Mouse (Mus musculus) erythroblast, adult 5-6 weeks (primary cell): ENCODE measurements around the gene 9130213A22Rik. TPM values are rescaled to one million over a fixed set of nuclear protein-coding genes. Genes with fewer than 3 reads are reported as not detected.

Experiments
- ATAC-seq: replicated peaks from 2 replicates; pipeline ENCODE4 v1.8.0; 2016; ENCODE audit warnings: moderate number of reproducible peaks, mild to moderate bottlenecking, moderate TSS enrichment, inconsistent platforms; ENCODE audit not compliant: poor library complexity, low FRiP score, severe bottlenecking
- total RNA-seq, 2 experiments: library from RNA; stranded (forward) in 1 of 2; stranded (reverse) in 1 of 2; fragments of 150-400 nt in 1 of 2; fragments of 200-764, 138-1000 nt in 1 of 2; gene quantifications; 2 replicates each; pipeline versions ENCODE4 v1.2.3 to v1.2.4; 2015 to 2017; ENCODE audit warnings: low replicate concordance in 2 of 2

9130213A22Rik gene
- total RNA-seq, 2 experiments from 2014 or later: not detected

GRCm38 (mm10) chr11:69109032-69109900 is 13.1 kb downstream of the 9130213A22Rik start:
- no peak for ATAC-seq

GRCm38 (mm10) chr11:69108223-69108622 is 14.2 kb downstream of the 9130213A22Rik start:
- no peak for ATAC-seq

- ATAC-seq: no peak
Observed at GRCm38 (mm10) chr11:69107676-69108075, 14.7 kb downstream of the 9130213A22Rik start.

- ATAC-seq: no peak
Observed at GRCm38 (mm10) chr11:69106842-69107241, 15.5 kb downstream of the 9130213A22Rik start.

- ATAC-seq: no peak
Observed at GRCm38 (mm10) chr11:69106299-69106698, 16.1 kb downstream of the 9130213A22Rik start.

GRCm38 (mm10) chr11:69105796-69106195 is 16.6 kb downstream of the 9130213A22Rik start:
- no peak for ATAC-seq

- ATAC-seq: no peak
Observed at GRCm38 (mm10) chr11:69105227-69105626, 17.2 kb downstream of the 9130213A22Rik start.

GRCm38 (mm10) chr11:69104487-69104886 is 17.9 kb downstream of the 9130213A22Rik start:
- ATAC-seq: no peak

- no peak for ATAC-seq
Observed at GRCm38 (mm10) chr11:69103531-69104435, 18.6 kb downstream of the 9130213A22Rik start.

GRCm38 (mm10) chr11:69103121-69103520 is 19.3 kb downstream of the 9130213A22Rik start:
- ATAC-seq: no peak

GRCm38 (mm10) chr11:69102403-69102725 is 20.0 kb downstream of the 9130213A22Rik start:
- no peak for ATAC-seq

GRCm38 (mm10) chr11:69101604-69102402 is 20.6 kb downstream of the 9130213A22Rik start:
- ATAC-seq: no peak

- no peak for ATAC-seq
Observed at GRCm38 (mm10) chr11:69100639-69101360, 21.6 kb downstream of the 9130213A22Rik start.

GRCm38 (mm10) chr11:69099915-69100345 is 22.5 kb downstream of the 9130213A22Rik start:
- peak; percentile 29 for ATAC-seq

GRCm38 (mm10) chr11:69099177-69099914 is 23.0 kb downstream of the 9130213A22Rik start:
- ATAC-seq: no peak

GRCm38 (mm10) chr11:69098762-69099091 is 23.7 kb downstream of the 9130213A22Rik start:
- peak; percentile 60 for ATAC-seq

- ATAC-seq: no peak
Observed at GRCm38 (mm10) chr11:69098039-69098761, 24.2 kb downstream of the 9130213A22Rik start.
